Mouse (Mus musculus): ENCODE data around the gene Alad.
"Not testable (repeated sequence)": the region's sequence is repeated elsewhere in the genome, so short reads cannot be mapped to it uniquely, and the experiment has no call there.

Alad gene

DNA sequence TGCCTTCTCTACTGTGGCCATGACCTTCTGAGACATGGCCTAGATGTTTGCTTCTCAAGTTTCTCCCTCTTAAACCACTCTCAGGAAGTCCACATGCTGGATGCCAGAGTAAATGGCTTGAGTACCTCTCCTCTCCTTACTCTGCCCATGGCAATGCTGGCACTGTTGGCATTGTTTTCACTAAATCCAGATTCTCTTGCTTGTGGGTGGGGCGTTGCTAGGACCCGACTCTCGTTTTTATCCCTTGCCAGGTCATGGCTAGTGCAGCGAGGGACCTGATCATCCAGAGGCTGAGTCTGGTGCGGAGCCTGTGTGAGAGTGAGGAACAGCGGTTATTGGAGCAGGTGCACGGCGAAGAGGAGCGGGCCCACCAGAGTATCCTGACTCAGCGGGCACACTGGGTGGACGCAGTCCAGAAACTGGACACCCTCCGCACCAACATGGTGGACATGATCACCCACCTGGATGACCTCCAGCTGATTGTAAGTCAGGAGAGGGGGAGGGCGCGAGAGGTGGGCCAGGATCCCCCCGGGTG is 33.5 kb downstream of the Alad start:
- in situ Hi-C loops (cut with MboI, MseI), result loop anchor here in 1 of 2 experiments (5.0 kb wide), 1 partner anchor 206 kb away; no protein-coding TSS in a partner anchor

DNA sequence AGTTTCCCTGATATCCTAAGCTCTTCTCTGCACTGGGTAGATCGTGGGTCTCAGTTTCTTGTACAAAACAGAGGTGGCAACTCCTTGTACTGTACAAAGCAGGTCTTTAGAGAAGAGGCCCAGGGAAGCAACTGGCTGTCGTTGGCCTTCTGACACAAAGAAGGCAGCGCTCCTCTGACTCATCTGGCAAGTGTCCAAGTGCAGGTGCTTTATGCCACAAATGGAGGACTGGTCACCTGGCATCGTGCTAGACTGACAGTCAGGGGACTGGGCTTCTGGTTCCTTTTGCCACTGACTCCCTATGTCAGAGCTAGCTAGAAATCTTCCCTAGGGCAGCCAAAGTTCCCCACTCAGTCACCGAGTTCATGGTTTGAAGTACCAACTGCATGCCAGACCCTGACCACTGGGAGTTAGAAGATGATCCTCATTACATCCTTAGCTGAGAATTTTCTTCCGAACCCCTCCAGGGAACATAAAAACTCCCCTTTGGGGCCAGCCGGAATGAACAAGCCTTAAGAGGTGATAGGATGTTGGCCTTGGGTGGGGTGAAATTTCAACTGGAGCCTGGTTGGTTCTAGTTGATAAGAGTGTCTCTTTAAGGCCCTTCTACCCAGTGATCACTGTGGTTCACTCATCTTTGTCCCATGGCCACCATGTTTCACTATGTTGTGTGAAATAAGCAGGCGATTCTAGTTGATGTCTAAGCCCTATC is 34.1 kb downstream of the Alad start:
- in situ Hi-C loops (cut with MboI, MseI), result loop anchor here in 1 of 2 experiments (5.0 kb wide), 1 partner anchor 207 kb away; no protein-coding TSS in a partner anchor

DNA sequence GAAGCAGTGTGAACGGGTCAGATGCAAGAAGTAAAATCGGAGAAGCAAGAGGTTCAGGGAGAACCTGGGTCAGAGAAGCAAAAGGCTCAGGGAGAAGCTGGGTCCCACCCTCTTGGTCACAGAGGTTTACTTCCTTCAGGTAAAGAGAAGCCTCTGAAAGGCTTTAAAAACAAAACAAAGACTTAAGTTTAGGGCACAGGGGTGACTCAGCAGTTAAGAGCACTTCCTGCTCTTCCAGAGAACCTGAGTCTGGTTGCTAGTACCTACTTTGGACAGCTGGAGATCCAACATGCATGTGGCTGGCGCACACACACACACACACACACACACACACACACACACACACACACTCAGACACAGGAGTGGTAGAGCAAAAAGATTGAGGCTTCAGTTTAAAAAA is 34.8 kb downstream of the Alad start:
- in situ Hi-C loops (cut with MboI, MseI), result loop anchor here in 1 of 2 experiments (5.0 kb wide), 1 partner anchor 207 kb away; no protein-coding TSS in a partner anchor

GRCm38 (mm10) chr4:62480709-62481605 is 38.8 kb downstream of the Alad start:
- in situ Hi-C loops (cut with MboI, MseI), result no loop called here

GRCm38 (mm10) chr4:62479937-62480708 is 39.6 kb downstream of the Alad start, which contains the start of gene Bspry:
Gene Bspry (plus strand): TSS chr4:62480053.
- in situ Hi-C loops (cut with MboI, MseI), result no loop called here

- in situ Hi-C loops (cut with MboI, MseI), result not testable (repeated sequence)
These were observed 40.2 kb downstream of the Alad start for GRCm38 (mm10) chr4:62479593-62479936.

GRCm38 (mm10) chr4:62477542-62478244 is 42.0 kb downstream of the Alad start:
- in situ Hi-C loops (cut with MboI, MseI), result no loop called here

DNA sequence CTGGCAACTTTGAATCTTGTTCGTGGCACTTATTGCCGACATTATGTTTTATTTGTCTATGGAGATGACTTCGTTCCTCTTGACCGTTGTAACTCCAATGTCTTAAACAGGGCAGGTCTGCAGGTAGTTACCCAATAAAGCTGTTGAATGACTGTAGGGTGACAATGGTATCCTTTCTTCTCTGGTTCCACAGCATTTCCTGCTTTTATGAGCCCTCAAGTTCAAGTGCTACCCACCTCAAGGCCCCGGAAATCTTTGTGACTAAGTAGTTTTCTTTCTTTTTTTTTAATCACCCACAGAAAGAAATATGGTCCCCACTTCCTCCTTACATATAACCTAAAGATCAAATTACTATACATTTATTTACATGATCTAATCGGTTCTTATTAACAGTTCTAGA is 43.9 kb downstream of the Alad start:
- in situ Hi-C loops (cut with MboI, MseI), result no loop called here

GRCm38 (mm10) chr4:62475131-62475530 is 44.6 kb downstream of the Alad start:
- in situ Hi-C loops (cut with MboI, MseI), result no loop called here

DNA sequence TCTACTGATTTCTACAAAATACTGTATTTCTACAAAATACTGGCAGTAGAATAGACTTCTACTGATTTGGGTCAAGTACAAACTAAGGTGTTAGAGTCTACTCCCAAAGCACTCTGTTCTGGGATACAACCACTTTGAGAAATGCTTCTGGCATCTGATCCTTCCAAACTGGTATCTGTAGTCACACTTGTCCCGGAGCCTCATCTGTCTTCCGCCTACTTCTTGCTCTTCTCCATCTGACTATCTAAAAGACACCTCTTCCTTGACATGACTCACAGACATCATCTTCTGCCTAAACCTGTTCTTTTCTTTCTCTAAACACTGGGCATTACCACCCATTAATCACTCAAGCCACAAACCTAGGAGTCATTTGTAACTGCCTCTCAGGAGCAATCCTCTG is 47.6 kb downstream of the Alad start:
- in situ Hi-C loops (cut with MboI, MseI), result no loop called here

DNA sequence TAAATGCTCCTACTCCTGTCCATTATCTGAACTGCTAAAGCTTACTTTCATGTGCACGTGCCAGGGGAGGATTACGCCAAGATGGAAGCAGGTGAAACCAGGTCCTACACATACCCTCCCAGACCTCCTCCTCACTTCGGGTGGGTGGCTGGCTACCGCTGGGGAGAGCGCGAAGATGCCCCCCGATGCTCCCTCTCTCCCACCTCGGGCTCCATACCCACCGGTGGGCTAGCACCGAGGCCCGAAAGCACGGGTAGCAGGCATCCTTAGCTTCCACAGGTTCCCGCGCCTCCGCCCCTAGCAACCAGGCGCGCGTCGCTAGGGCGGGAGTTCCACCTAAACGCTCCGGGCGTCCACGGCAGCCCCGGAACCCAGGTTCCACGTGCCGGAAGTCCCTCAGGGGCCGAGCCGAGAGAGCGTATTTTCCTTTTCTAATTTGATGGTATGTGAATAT is 49.1 kb downstream of the Alad start, which contains the start of gene Wdr31:
Gene Wdr31, minus strand, starts transcription at position 299 of the 454 bp plus-strand sequence.
- in situ Hi-C loops (cut with MboI, MseI), result no loop called here

DNA sequence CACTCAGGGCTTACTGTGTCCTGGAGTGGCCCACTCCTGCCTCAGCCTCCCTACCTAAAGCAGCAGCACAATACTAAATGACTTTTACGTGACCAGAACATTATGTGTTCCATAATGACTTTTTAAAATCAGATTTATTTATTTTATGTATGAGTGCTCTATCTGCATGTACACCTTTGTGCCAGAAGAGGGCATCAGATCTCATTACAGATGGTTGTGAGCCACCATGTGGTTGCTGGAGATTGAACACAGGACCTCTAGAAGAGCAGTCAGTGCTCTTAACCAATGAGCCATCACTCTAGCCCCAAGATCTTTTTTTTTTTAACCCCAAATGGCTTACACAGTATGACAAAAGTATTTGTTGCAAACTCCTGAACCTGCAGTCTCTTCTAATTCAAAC is 51.6 kb downstream of the Alad start:
- in situ Hi-C loops (cut with MboI, MseI), result loop anchor here in 1 of 2 experiments (5.0 kb wide), 1 partner anchor 229 kb away; no protein-coding TSS in a partner anchor

- in situ Hi-C loops (cut with MboI, MseI), result no loop called here
These were observed 56.6 kb downstream of the Alad start for GRCm38 (mm10) chr4:62463124-62463523.

DNA sequence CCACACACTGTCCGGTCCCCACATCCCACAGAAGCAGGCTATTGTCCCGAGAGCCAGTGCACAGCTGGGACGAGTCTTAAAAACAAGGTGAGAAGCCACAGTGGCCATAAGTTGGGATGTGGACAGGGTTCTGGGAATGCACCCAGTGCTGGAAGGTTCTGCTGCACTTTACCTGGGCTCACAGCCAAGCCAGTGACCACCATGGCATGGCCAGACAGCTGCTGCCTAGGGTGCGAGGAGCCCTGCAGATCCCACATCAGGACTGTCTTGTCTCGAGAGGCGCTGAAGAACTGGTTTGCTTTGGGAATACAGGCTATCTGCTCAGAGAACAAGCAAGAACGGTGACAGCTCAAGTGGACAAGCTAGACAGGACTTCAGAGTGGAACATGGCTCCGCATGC is 59.4 kb downstream of the Alad start:
- in situ Hi-C loops (cut with MboI, MseI), result no loop called here

All from T-helper 17 cell (primary cell).